Mouse (Mus musculus): ENCODE measurements around the gene Mier2.

GRCm38 (mm10) chr10:79579781-79580180 lies 24.8 kb upstream of the Mier2 start:
- TF ChIP-seq ZNF384 (IDR thresholded peaks at IDR 0.05; ENCODE audit: low read depth, low read length): no peak
- TF ChIP-seq MAFK (IDR thresholded peaks at IDR 0.05; ENCODE audit: insufficient read depth, low read depth, low read length): no peak
- no peak for TF ChIP-seq HCFC1 (IDR thresholded peaks at IDR 0.05; ENCODE audit: borderline replicate concordance, insufficient read depth, low read length)

Measured in ES-E14 (cell line).